Mouse (Mus musculus) CH12.LX (cell line): ENCODE results near the gene Slc35c1. TPM values are rescaled to one million over a fixed set of nuclear protein-coding genes. Genes with fewer than 3 reads are reported as not detected.

Source experiments
- DNase-seq: peaks from one replicate; pipeline ENCODE4 v3.0.0-alpha.2; 2013; ENCODE audit errors: extremely low read depth
- H3K27ac ChIP-seq: 2 replicates; pipeline ENCODE4 v1.5.1; 2012; ENCODE audit warnings: low read depth, mild to moderate bottlenecking, control low read depth, moderate library complexity; ENCODE audit not compliant: insufficient read depth
- H3K27me3 ChIP-seq: replicated peaks from 2 replicates; pipeline ENCODE3; 2012; ENCODE audit warnings: inconsistent platforms
- H3K36me3 ChIP-seq, 2 experiments: replicated peaks in 1 of 2; 2 replicates each; pipeline versions ENCODE3 to v1.6.1; 2012; ENCODE audit warnings: inconsistent platforms in 1 of 2, low read length in 1 of 2, mild to moderate bottlenecking in 1 of 2, mixed read lengths in 1 of 2, moderate library complexity in 1 of 2; ENCODE audit not compliant: control insufficient read depth in 1 of 2, insufficient read depth in 1 of 2
- H3K4me1 ChIP-seq, 2 experiments: 2 replicates each; pipeline ENCODE4 v1.6.1; 2012; ENCODE audit warnings: inconsistent platforms in 1 of 2, moderate library complexity in 1 of 2; ENCODE audit not compliant: insufficient read depth in 2 of 2, control insufficient read depth in 1 of 2
- H3K4me2 ChIP-seq: 2 replicates; pipeline ENCODE4 v1.6.1; 2012; ENCODE audit warnings: low read depth, mild to moderate bottlenecking, control low read depth; ENCODE audit not compliant: poor library complexity, insufficient read depth, severe bottlenecking
- H3K4me3 ChIP-seq, 3 experiments: fragments of 150-350 bp in 1 of 3; sonication (generic) in 1 of 3; replicated peaks in 1 of 3; 2 replicates each; pipeline versions ENCODE3 to v1.5.1; 2011 to 2012; ENCODE audit warnings: low read depth in 2 of 3, low read length in 2 of 3, mild to moderate bottlenecking in 2 of 3, moderate library complexity in 2 of 3, control low read depth in 1 of 3, improper control_type of control experiment in 1 of 3, inconsistent platforms in 1 of 3, mixed read lengths in 1 of 3; ENCODE audit not compliant: poor library complexity in 1 of 3
- H3K79me2 ChIP-seq: replicated peaks from 2 replicates; pipeline ENCODE4 v1.6.1; 2012; ENCODE audit warnings: mild to moderate bottlenecking, moderate library complexity; ENCODE audit not compliant: control insufficient read depth, poor library complexity, insufficient read depth, severe bottlenecking; ENCODE audit errors: extremely low read depth
- H3K9ac ChIP-seq: 2 replicates; pipeline ENCODE4 v1.6.1; 2012; ENCODE audit warnings: low read depth, mild to moderate bottlenecking, control low read depth, moderate library complexity; ENCODE audit not compliant: insufficient read depth
- H3K9me3 ChIP-seq: replicated peaks from 2 replicates; pipeline ENCODE3; 2012; ENCODE audit warnings: low read length, inconsistent platforms, mixed read lengths
- BHLHE40 ChIP-seq: IDR thresholded peaks from 2 replicates; pipeline ENCODE4 v1.6.1; 2011; ENCODE audit warnings: mild to moderate bottlenecking, low read depth, low read length, improper control_type of control experiment
- CHD1 ChIP-seq: IDR thresholded peaks from 2 replicates; pipeline ENCODE4 v1.6.1; 2012; ENCODE audit warnings: low read depth, low read length, improper control_type of control experiment, inconsistent platforms
- ELF1 ChIP-seq: IDR thresholded peaks from 2 replicates; pipeline ENCODE4 v1.6.1; 2014; ENCODE audit warnings: low read depth, mild to moderate bottlenecking, inconsistent platforms, low read length, improper control_type of control experiment
- ETS1 ChIP-seq: conservative IDR thresholded peaks from 2 replicates; pipeline ENCODE4 v1.6.1; 2012; ENCODE audit warnings: low read depth, mild to moderate bottlenecking, inconsistent platforms, low read length, improper control_type of control experiment, moderate library complexity
- HCFC1 ChIP-seq: IDR thresholded peaks from 2 replicates; pipeline ENCODE4 v1.6.1; 2012; ENCODE audit warnings: low read depth, mild to moderate bottlenecking, inconsistent platforms, low read length, improper control_type of control experiment
- IRF4 ChIP-seq: IDR thresholded peaks from 2 replicates; pipeline ENCODE4 v1.6.1; 2014; ENCODE audit warnings: low read depth, mild to moderate bottlenecking, inconsistent platforms, low read length, improper control_type of control experiment
- JUND ChIP-seq: conservative IDR thresholded peaks from 2 replicates; pipeline ENCODE4 v1.6.1; 2011; ENCODE audit warnings: low read depth, low read length, improper control_type of control experiment
- KAT2A ChIP-seq: IDR thresholded peaks from 2 replicates; pipeline ENCODE4 v1.6.1; 2012; ENCODE audit warnings: low read length, improper control_type of control experiment, inconsistent platforms; ENCODE audit not compliant: insufficient replicate concordance
- MAFK ChIP-seq: IDR thresholded peaks from 2 replicates; pipeline ENCODE4 v1.6.1; 2011; ENCODE audit warnings: low read length, improper control_type of control experiment; ENCODE audit not compliant: insufficient replicate concordance
- MAX ChIP-seq: IDR thresholded peaks from 2 replicates; pipeline ENCODE4 v1.6.1; 2011; ENCODE audit warnings: low read length, improper control_type of control experiment
- MEF2A ChIP-seq: IDR thresholded peaks from 2 replicates; pipeline ENCODE4 v1.6.1; 2014; ENCODE audit warnings: low read depth, mild to moderate bottlenecking, inconsistent platforms, low read length, improper control_type of control experiment, borderline replicate concordance
- MXI1 ChIP-seq: IDR thresholded peaks from 2 replicates; pipeline ENCODE4 v1.6.1; 2011; ENCODE audit warnings: mild to moderate bottlenecking, low read depth, low read length, improper control_type of control experiment
- MYC ChIP-seq: IDR thresholded peaks from 2 replicates; pipeline ENCODE4 v1.6.1; 2011; ENCODE audit warnings: low read depth, mild to moderate bottlenecking, improper control_type of control experiment, low read length
- NELFE ChIP-seq: IDR thresholded peaks from 2 replicates; pipeline ENCODE4 v1.6.1; 2011; ENCODE audit warnings: low read depth, low read length, improper control_type of control experiment
- NRF1 ChIP-seq: IDR thresholded peaks from 2 replicates; pipeline ENCODE4 v1.6.1; 2014; ENCODE audit warnings: low read depth, mild to moderate bottlenecking, inconsistent platforms, low read length, improper control_type of control experiment, moderate library complexity
- PAX5 ChIP-seq: IDR thresholded peaks from 2 replicates; pipeline ENCODE4 v1.6.1; 2012; ENCODE audit warnings: low read length, inconsistent platforms, mixed read lengths
- POLR2A ChIP-seq: IDR thresholded peaks from 2 replicates; pipeline ENCODE4 v1.6.1; 2011; ENCODE audit warnings: low read depth, mild to moderate bottlenecking, improper control_type of control experiment, low read length
- RAD21 ChIP-seq: IDR thresholded peaks from 2 replicates; pipeline ENCODE4 v1.6.1; 2011; ENCODE audit warnings: low read depth, mild to moderate bottlenecking, low read length, improper control_type of control experiment, moderate library complexity
- RCOR1 ChIP-seq: conservative IDR thresholded peaks from 2 replicates; pipeline ENCODE4 v1.6.1; 2012; ENCODE audit warnings: low read depth, mild to moderate bottlenecking, inconsistent platforms, low read length, improper control_type of control experiment
- SIN3A ChIP-seq: IDR thresholded peaks from 2 replicates; pipeline ENCODE4 v1.6.1; 2012; ENCODE audit warnings: low read length, improper control_type of control experiment, inconsistent platforms
- SMC3 ChIP-seq: IDR thresholded peaks from 2 replicates; pipeline ENCODE4 v1.6.1; 2011; ENCODE audit warnings: low read depth, low read length, improper control_type of control experiment
- TBP ChIP-seq: conservative IDR thresholded peaks from 2 replicates; pipeline ENCODE4 v1.6.1; 2011; ENCODE audit warnings: low read depth, low read length, improper control_type of control experiment
- TCF12 ChIP-seq: IDR thresholded peaks from 2 replicates; pipeline ENCODE4 v1.6.1; 2014; ENCODE audit warnings: low read depth, mild to moderate bottlenecking, inconsistent platforms, low read length, improper control_type of control experiment
- USF1 ChIP-seq: IDR thresholded peaks from 2 replicates; pipeline ENCODE4 v1.6.1; 2014; ENCODE audit warnings: low read depth, mild to moderate bottlenecking, inconsistent platforms, low read length, improper control_type of control experiment
- ZKSCAN1 ChIP-seq: IDR thresholded peaks from 2 replicates; pipeline ENCODE4 v1.6.1; 2012; ENCODE audit warnings: low read depth, inconsistent platforms, low read length, improper control_type of control experiment, borderline replicate concordance
- ZMIZ1 ChIP-seq: IDR thresholded peaks from 2 replicates; pipeline ENCODE4 v1.6.1; 2012; ENCODE audit warnings: low read depth, mild to moderate bottlenecking, inconsistent platforms, low read length, improper control_type of control experiment
- dilution Hi-C: fragments of 300-500 bp; cut with MboI; formaldehyde crosslinking; loops from 2 replicates; pipeline ENCODE4 v1.14.3; 2020; ENCODE audit warnings: low sequenced_read_pairs; ENCODE audit not compliant: extremely low pct_unique_long_range_greater_than_20kb, extremely low pct_ligation_motif_present
- in situ Hi-C: fragments of 300-500 bp; cut with MboI; formaldehyde crosslinking; loops from 3 replicates; pipeline ENCODE4 v1.14.3; 2019; ENCODE audit warnings: low sequenced_read_pairs, low pct_ligation_motif_present, low pct_unique_long_range_greater_than_20kb, mixed read lengths
- polyA plus RNA-seq: library from polyadenylated mRNA; unstranded; fragments of >175 nt; gene quantifications from 2 replicates; pipeline ENCODE4 v1.2.1, GENCODE M21; 2012; ENCODE audit warnings: low read depth; ENCODE audit not compliant: insufficient read length
- total RNA-seq, 2 experiments: library from RNA; depleted of rRNA; stranded (reverse); fragments of 300-350 nt in 1 of 2; fragments of >200 nt in 1 of 2; gene quantifications; 2 replicates each; pipeline ENCODE4 v1.2.3; 2012 to 2014

Slc35c1 gene
- total and polyA plus RNA-seq, 3 experiments, result 4.1 to 22.7 (median 8.7) TPM

- in situ Hi-C loops (no loop called here), dilution Hi-C loops (no loop called here)
- peak; percentile 78 for DNase-seq
- H3K9me3 ChIP-seq, result peaks cover 8% of the 10 kb centered on the region
- H3K9ac ChIP-seq, result peak overlapping the region; percentile 60
- H3K4me2 ChIP-seq, result peak overlapping the region; percentile 47
- H3K36me3 ChIP-seq, result peaks cover 7 to 25% of the 10 kb centered on the region in 2 experiments
- H3K27me3 ChIP-seq, result peaks cover 43% of the 10 kb centered on the region
- TF ChIP-seq ZKSCAN1 (no peak), POLR2A (peak; percentile 93), NELFE (peak; percentile 90), MAFK (no peak), NRF1 (peak; percentile 42), BHLHE40 (peak; percentile 42; the same call in 1 of the 2 replicates), TBP (no peak; the same call in 1 of the 2 replicates), SMC3 (no peak), MEF2A (no peak), ZMIZ1 (peak; percentile 82), HCFC1 (peak; percentile 75), ELF1 (peak; percentile 94), IRF4 (no peak), MYC (peak; percentile 80), TCF12 (peak; percentile 78), USF1 (no peak), MXI1 (peak; percentile 83; the same call in 1 of the 2 replicates), RAD21 (no peak), ETS1 (peak; percentile 23; the same call in 1 of the 2 replicates), SIN3A (peak; percentile 90), RCOR1 (no peak), PAX5 (no peak), MAX (peak; percentile 86), JUND (no peak), KAT2A (0 out of 2 replicates have a peak, but pooled peaks have one; percentile 47), CHD1 (no peak)
- peak overlapping the region; percentile 43; the same call in 1 of the 2 replicates for H3K27ac ChIP-seq
- H3K4me1 ChIP-seq, result peaks cover 23 to 45% of the 10 kb centered on the region in 2 experiments
- H3K4me3 ChIP-seq, result peak overlapping the region; percentile 90 to 96 (median 92)
- peaks cover 6% of the 10 kb centered on the region for H3K79me2 ChIP-seq
These were observed 1.0 kb downstream of the Slc35c1 start for GRCm38 (mm10) chr2:92459141-92459920.
